Mouse (Mus musculus) gastrocnemius, adult 2 months (tissue): ENCODE data around the gene Gm9767. TPM values are rescaled to one million over a fixed set of nuclear protein-coding genes. Genes with fewer than 3 reads are reported as not detected.

Experiments
- DNase-seq: peaks from one replicate; pipeline ENCODE4 v3.0.0; 2022
- H3K27ac ChIP-seq: fragments of 200-600 bp; 2 replicates; pipeline ENCODE4 v1.8.1; 2022; ENCODE audit warnings: mild to moderate bottlenecking
- H3K4me3 ChIP-seq: fragments of 200-600 bp; 2 replicates; pipeline ENCODE4 v1.8.1; 2022; ENCODE audit warnings: mild to moderate bottlenecking, moderate library complexity
- CTCF ChIP-seq: fragments of 200-600 bp; IDR thresholded peaks from 2 replicates; pipeline ENCODE4 v1.8.1; 2022; ENCODE audit warnings: antibody characterized with exemption, mild to moderate bottlenecking, moderate library complexity
- intact Hi-C: fragments of 180-260 bp; cut with DNase I; formaldehyde crosslinking; loops from one replicate; pipeline ENCODE4 v1.15.1; 2025
- total RNA-seq, 2 experiments: library from RNA; stranded (reverse); gene quantifications; 2 replicates each; pipeline ENCODE4 v1.2.3; 2021

The Gm9767 gene
- total RNA-seq, 2 experiments from 2014 or later: not detected

GRCm38 (mm10) chr10:26119067-26119821, 41.2 kb downstream of the Gm9767 start:
- DNase-seq: no peak
- Histone ChIP-seq H3K27ac (no peak overlapping the region), H3K4me3 (no peak overlapping the region)
- TF ChIP-seq CTCF: no peak
- intact Hi-C loops: no loop called here

GRCm38 (mm10) chr10:26119822-26120183, 41.7 kb downstream of the Gm9767 start:
- no peak for TF ChIP-seq CTCF
- no peak for DNase-seq
- intact Hi-C loops: no loop called here
- no peak overlapping the region for H3K4me3 ChIP-seq
- H3K27ac ChIP-seq: no peak overlapping the region

Other genes starting within 250 kb of the Gm9767 start
- gene Tmem200a, start 797 bp downstream of the Gm9767 start, total RNA-seq: under 1 TPM in 1 of 2 experiments, not detected in 1; 0.81 TPM
- not detected for gene Samd3, start 151.5 kb downstream of the Gm9767 start, total RNA-seq